Comparison of ENCODE assay signal across 26 mouse cellular contexts in the genomic region with DNA sequence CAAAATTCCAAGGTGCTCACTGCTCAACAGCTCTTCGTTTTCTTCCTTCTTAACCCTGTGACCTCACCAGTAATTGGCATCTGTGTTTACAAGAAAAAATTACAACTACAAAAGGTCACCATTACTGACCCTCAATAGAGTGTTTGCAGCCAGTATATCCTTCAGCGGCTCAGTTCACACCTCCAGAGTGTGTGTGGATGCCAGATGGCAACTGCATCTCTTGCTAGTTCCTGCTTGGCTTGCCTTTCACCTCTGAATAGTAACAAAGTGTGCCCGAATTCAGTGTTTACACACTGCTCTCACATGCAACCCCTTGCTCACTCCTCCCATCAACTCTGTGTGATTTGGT. TPM values are rescaled to one million over a fixed set of nuclear protein-coding genes. Genes with fewer than 3 reads are reported as not detected.
DNase-seq lines count a peak whose midpoint lies in the region; ATAC-seq and TF ChIP-seq lines count a peak whose summit lies in the region.
"Had no signal": no experiment of that assay in that cellular context is flagged by ENCODE, and none has a peak within 500 bp of the region (broad histone marks: within the 10 kb centered on the region; RNA-seq: fewer than 3 reads in every experiment).

No protein-coding gene starts in this region.

- ATAC-seq in lung, embryonic 15.5 days (ENCODE audit: borderline replicate concordance, extremely low read depth, low FRiP score, low TSS enrichment), result peak; percentile 53; the same call in 1 of the 2 replicates
- ATAC-seq in stomach, postnatal 0 days (ENCODE audit: low FRiP score, low TSS enrichment), result 0 out of 2 replicates have a peak, but pooled peaks have one; percentile 24
- ATAC-seq: activated CD4-positive, CD25-positive, alpha-beta regulatory T cell, adult 4 months; forebrain, postnatal 0 days; inflammation-experienced regulatory T-cells, adult 6 months had no signal

- H3K4me3 ChIP-seq in lung, embryonic 15.5 days, result no peak overlapping the region
- peak overlapping the region; percentile 13; the same call in 1 of the 2 replicates for H3K4me3 ChIP-seq in limb, embryonic 10.5 days
- no peak overlapping the region for H3K4me3 ChIP-seq in stomach, postnatal 0 days (ENCODE audit: low read depth, low read length)
- H3K4me3 ChIP-seq: hindbrain, embryonic 13.5 days; liver, embryonic 13.5 days had no signal

- no peaks in the 10 kb centered on the region for H3K9me3 ChIP-seq in lung, embryonic 15.5 days
- no peaks in the 10 kb centered on the region for H3K9me3 ChIP-seq in limb, embryonic 10.5 days (replicated peaks)
- H3K9me3 ChIP-seq in stomach, postnatal 0 days (ENCODE audit: control insufficient read depth, low read length), result no peaks in the 10 kb centered on the region
- H3K9me3 ChIP-seq: liver, embryonic 13.5 days had no signal

- WGBS in lung, embryonic 15.5 days, result 18% methylated on average over 3 of the region's 3 CpGs
- 12% methylated on average over 3 of the region's 3 CpGs for WGBS in limb, embryonic 10.5 days
- 40% methylated on average over 3 of the region's 3 CpGs for WGBS in stomach, postnatal 0 days

- H3K36me3 ChIP-seq in lung, embryonic 15.5 days, result no peaks in the 10 kb centered on the region
- no peaks in the 10 kb centered on the region for H3K36me3 ChIP-seq in limb, embryonic 10.5 days
- H3K36me3 ChIP-seq in stomach, postnatal 0 days (ENCODE audit: control insufficient read depth, insufficient read depth, low read length), result no peaks in the 10 kb centered on the region
- H3K36me3 ChIP-seq: hindbrain, embryonic 13.5 days; liver, embryonic 13.5 days had no signal

- no peaks in the 10 kb centered on the region for H3K27me3 ChIP-seq in lung, embryonic 15.5 days
- 0 out of 2 replicates have a peak, but pooled peaks cover 5% of the 10 kb centered on the region for H3K27me3 ChIP-seq in limb, embryonic 10.5 days (ENCODE audit: low read depth, poor library complexity, severe bottlenecking)
- H3K27me3 ChIP-seq in stomach, postnatal 0 days (ENCODE audit: control insufficient read depth, insufficient read depth, low read length), result no peaks in the 10 kb centered on the region
- H3K27me3 ChIP-seq: hindbrain, embryonic 13.5 days; liver, embryonic 13.5 days had no signal

- no peak overlapping the region for H3K27ac ChIP-seq in lung, embryonic 15.5 days
- peak overlapping the region; percentile 30; the same call in 1 of the 2 replicates for H3K27ac ChIP-seq in limb, embryonic 10.5 days
- H3K27ac ChIP-seq in stomach, postnatal 0 days (replicated peaks), result no peak overlapping the region
- H3K27ac ChIP-seq: hindbrain, embryonic 13.5 days; kidney, postnatal 0 days; liver, embryonic 13.5 days; macrophage had no signal

- no peak overlapping the region for H3K4me2 ChIP-seq in lung, embryonic 15.5 days
- H3K4me2 ChIP-seq in stomach, postnatal 0 days (replicated peaks; ENCODE audit: low read depth), result no peak overlapping the region
- H3K4me2 ChIP-seq: hindbrain, embryonic 13.5 days; liver, embryonic 13.5 days; midbrain, embryonic 11.5 days had no signal

- H3K4me1 ChIP-seq in lung, embryonic 15.5 days, result peaks cover 12% of the 10 kb centered on the region; the same call in 1 of the 2 replicates
- peaks cover 21% of the 10 kb centered on the region for H3K4me1 ChIP-seq in limb, embryonic 10.5 days
- H3K4me1 ChIP-seq in stomach, postnatal 0 days (replicated peaks; ENCODE audit: control insufficient read depth, insufficient read depth), result no peaks in the 10 kb centered on the region
- H3K4me1 ChIP-seq: hindbrain, embryonic 13.5 days had no signal

- no peak for DNase-seq in lung, postnatal 14 days
- peak; percentile 73 for DNase-seq in limb, embryonic 10.5 days (ENCODE audit: low spot score)
- peak; percentile 66 for DNase-seq in lung, postnatal 10 days
- no peak for DNase-seq in stomach, postnatal 0 days (ENCODE audit: low spot score)
- no peak for DNase-seq in gastrocnemius, adult 8-10 months (ENCODE audit: low spot score in 2 of 2)
- DNase-seq in adrenal gland, postnatal 25 days, result no peak
- DNase-seq in kidney, adult 8-10 months, result no peak
- DNase-seq: adrenal gland, postnatal 10 days; cerebellum, adult 8-10 months; forebrain, postnatal 0 days; gastrocnemius, postnatal 36 days; heart, postnatal 36 days; kidney, adult 18-20 months; liver, embryonic 13.5 days; thymus, postnatal 25 days had no signal

- no peak for TF ChIP-seq EP300 in stomach, postnatal 0 days (optimal IDR thresholded peaks at IDR 0.05)

- no peak for TF ChIP-seq CTCF in stomach, postnatal 0 days (IDR thresholded peaks at IDR 0.05; ENCODE audit: low read depth)

- H3K9ac ChIP-seq in lung, embryonic 15.5 days, result no peak overlapping the region
- no peak overlapping the region for H3K9ac ChIP-seq in stomach, postnatal 0 days (ENCODE audit: low read length)
- H3K9ac ChIP-seq: forebrain, postnatal 0 days; hindbrain, embryonic 13.5 days; liver, embryonic 13.5 days had no signal

RNA-seq across cellular contexts. Expression of a gene that starts 23.8 kb away (rescaled TPM):
- polyA plus RNA-seq in lung, embryonic 15.5 days (2015; fragmentation: Nextera tagmentation; extraction: Ambion mirVana), result 47.7 and 48.2 TPM in 2 replicates
- polyA plus RNA-seq in limb, embryonic 10.5 days (2016; fragmentation: Nextera tagmentation; extraction: Ambion mirVana), result 1.3 and 1.6 TPM in 2 replicates
- 15.4 and 20.4 TPM in 2 replicates for polyA plus RNA-seq in stomach, postnatal 0 days (2015; fragmentation: Nextera tagmentation; extraction: Ambion mirVana)
- under 1 TPM; 0.34 to 0.72 (median 0.47) TPM for total RNA-seq in gastrocnemius, adult 8-10 months (2022)
- total RNA-seq in adrenal gland, postnatal 25 days (2021), result 2.3 and 7.5 TPM in 2 replicates
- total RNA-seq: common myeloid progenitor, adult 5-6 weeks; MEL; neutrophil, adult 5-6 weeks had no signal
- polyA plus RNA-seq: activated CD4-positive, CD25-positive, alpha-beta regulatory T cell, adult 4 months; C2C12; inflammation-experienced regulatory T-cells, adult 6 months; macrophage had no signal

Comparison
In these comparisons a context has a peak if more than half of its experiments do, and no peak if none do; other contexts are left out.
1. DNase-seq: peak in limb, embryonic 10.5 days (single experiment) and lung, postnatal 10 days (single experiment); none in lung, postnatal 14 days (single experiment), stomach, postnatal 0 days (single experiment), gastrocnemius, adult 8-10 months (0 of 2), adrenal gland, postnatal 25 days (single experiment) and kidney, adult 8-10 months (0 of 2).